Mouse (Mus musculus) 3134 (cell line): ENCODE measurements around the gene Mpp2.

ENCODE experiments used
- DNase-seq: peaks from one replicate; pipeline ENCODE4 v3.0.0-alpha.2; 2011; ENCODE audit warnings: low spot score; ENCODE audit not compliant: insufficient read length; ENCODE audit errors: extremely low read depth

The Mpp2 gene

DNA sequence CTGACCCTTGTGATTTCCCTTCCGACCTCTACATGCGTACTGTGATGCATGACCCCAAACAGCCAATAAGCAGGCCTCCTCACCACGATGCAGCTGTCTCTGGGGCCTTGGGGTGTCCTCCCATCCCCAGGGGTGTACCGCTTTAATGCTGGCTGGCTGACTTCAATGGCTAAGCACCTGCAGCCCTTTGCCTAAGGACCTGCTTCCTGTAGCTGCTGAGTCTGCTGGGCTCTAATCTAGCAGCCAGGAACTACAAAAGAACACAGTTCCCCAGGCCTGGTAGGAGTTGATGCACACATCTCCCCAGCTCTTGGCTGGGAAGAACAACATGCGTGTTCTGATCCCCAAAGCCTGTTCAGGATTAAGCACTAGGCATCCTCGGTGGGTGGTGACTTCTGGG lies 72.8 kb downstream of the Mpp2 start:
- no peak for DNase-seq

DNA sequence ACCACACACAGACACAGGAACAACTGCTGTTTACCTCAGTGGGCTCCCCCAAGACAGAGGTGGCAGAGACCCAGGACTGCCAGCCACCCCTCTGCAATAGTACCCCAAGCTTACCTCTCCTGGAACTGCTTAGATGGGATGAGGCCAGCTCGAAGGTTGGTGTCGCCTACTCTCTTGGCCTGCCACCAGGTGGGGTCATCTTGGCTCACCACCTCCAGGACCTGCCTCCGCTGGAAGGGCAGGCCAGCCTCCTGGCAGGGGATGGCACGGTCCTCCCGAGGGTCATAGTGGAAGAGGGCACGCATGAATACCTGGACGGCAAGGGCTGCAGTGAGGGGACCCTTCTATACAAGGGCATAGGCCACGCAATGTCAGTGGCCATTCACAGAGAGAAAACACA lies 75.1 kb downstream of the Mpp2 start:
- DNase-seq = no peak

DNA sequence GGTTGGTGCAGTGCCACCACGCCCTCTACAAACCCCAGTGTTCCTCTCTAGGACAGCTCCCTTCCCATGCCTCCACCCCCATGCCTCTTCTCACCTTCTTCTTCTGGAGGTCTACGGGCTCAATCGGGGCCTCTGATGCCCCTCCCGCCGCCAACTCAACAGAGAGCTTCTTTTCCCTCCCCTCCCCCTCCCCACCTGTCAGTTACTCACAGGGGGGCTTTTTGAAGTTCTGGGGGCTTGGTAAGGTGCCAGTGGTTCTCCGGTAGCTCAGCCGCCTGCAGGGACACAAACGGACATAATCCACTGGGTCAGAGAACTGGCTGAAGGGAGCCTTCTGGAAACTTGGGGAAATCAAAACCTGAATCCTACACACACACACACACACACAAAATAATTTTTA lies 76.8 kb downstream of the Mpp2 start:
- no peak for DNase-seq

DNA sequence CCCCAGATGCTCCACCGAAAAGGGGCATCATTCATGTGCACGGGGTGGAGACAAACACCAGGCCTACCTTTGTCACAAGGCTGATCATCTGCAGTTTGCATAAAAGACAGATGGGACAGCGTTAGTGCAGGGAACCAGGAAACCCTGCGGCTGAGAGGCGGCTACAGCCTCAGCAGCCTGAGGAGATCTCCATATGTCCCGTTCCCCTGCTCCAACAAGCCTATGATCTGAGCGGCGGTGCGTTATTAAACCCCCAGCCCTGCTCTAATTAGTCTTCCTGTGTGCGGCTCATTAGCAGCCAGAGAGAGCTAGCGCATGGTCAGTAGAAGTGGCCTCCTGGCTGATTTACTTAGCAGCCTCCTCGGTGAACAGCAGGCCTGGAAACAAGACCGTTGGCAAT lies 78.2 kb downstream of the Mpp2 start:
- no peak for DNase-seq

DNA sequence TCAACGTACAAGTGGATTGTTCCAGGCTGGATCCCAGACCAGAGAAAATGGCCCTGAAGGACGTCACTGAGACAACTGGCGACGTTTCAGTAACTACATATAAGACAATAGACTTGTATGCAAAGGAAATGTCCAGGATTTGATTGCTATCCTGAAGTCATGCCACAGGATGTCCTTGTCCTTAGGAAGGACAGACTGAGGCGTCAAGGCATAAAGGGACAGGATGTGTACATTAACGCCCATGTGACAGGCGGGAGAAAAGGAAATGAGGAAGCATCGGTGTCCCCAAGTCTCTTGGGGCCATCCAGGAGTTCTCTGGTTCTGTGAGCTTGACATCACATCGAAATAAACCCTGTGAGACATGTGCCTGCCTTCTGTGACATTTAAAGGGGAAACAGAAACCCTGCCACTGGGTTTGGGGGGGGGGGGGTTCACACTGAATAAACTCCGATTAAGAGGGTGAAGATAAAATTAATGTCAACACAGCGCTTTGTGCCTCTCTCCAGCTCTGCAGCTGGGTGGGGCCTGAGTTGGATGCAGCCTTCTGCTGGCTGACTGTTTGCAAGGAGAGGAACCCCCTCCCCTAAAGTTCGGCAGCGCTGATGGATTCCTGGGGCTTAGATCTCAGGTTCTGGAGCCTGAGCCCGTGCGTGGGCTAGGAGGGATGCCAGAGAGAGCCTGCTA lies 79.2 kb downstream of the Mpp2 start:
- DNase-seq = no peak

DNA sequence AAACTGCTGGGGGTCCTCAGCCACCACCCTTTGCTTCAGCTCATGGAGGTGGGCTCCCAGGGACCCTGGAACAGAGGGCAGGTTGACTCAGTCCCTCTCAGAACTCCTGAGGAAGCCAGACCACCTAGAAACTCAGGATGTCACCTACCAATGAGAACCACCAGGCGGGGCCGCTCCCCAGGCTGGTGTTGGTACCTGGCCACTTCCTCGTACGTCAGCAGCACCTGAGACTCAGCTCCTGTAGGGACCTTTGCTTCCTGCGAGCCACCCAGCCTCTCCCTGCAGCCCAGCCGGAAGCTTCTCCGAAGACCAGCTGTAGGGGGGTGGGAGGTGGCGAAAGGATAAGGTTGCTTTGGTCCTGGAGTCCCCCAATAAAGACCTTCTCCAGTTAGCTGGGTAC lies 79.9 kb downstream of the Mpp2 start:
- DNase-seq = no peak
